Mouse (Mus musculus) right cerebral cortex, postnatal 36 days (tissue): ENCODE measurements around the gene Mdh2.

ENCODE experiments used
- DNase-seq, 2 experiments: peaks; one replicate each; pipeline ENCODE4 v3.0.0; 2022; ENCODE audit warnings: low spot score in 2 of 2, mixed read lengths in 1 of 2

Gene Mdh2

GRCm38 (mm10) chr5:135776546-135776945 is 1.7 kb upstream of the Mdh2 start:
- DNase-seq = no peak

GRCm38 (mm10) chr5:135777796-135778470 is 347 bp upstream of the Mdh2 start, which contains the start of gene Styxl1:
Styxl1 (minus strand) TSS chr5:135778385.
- peak in 1 of 2 experiments; percentile 16 for DNase-seq

GRCm38 (mm10) chr5:135780331-135780730 is 2.1 kb downstream of the Mdh2 start:
- no peak for DNase-seq

GRCm38 (mm10) chr5:135782901-135783300 is 4.6 kb downstream of the Mdh2 start:
- DNase-seq = no peak

GRCm38 (mm10) chr5:135793996-135794858 is 15.9 kb downstream of the Mdh2 start:
- peak; percentile 79 to 85 for DNase-seq

GRCm38 (mm10) chr5:135794859-135795181 is 16.5 kb downstream of the Mdh2 start:
- DNase-seq = no peak

GRCm38 (mm10) chr5:135799746-135800145 is 21.5 kb downstream of the Mdh2 start:
- no peak for DNase-seq

GRCm38 (mm10) chr5:135800927-135801326 is 22.6 kb downstream of the Mdh2 start:
- no peak for DNase-seq

GRCm38 (mm10) chr5:135802641-135803040 is 24.4 kb downstream of the Mdh2 start:
- DNase-seq = peak; percentile 32 to 53

- no peak for DNase-seq
Measured at GRCm38 (mm10) chr5:135803135-135803534, 24.9 kb downstream of the Mdh2 start.

GRCm38 (mm10) chr5:135803676-135804075 is 25.4 kb downstream of the Mdh2 start:
- DNase-seq = no peak

GRCm38 (mm10) chr5:135804735-135805134 is 26.5 kb downstream of the Mdh2 start:
- no peak for DNase-seq

- peak; percentile 82 to 87 for DNase-seq
Measured at GRCm38 (mm10) chr5:135806555-135807262, 28.4 kb downstream of the Mdh2 start, which contains the start of gene Srrm3. Srrm3 (plus strand) TSS chr5:135806890.

GRCm38 (mm10) chr5:135807263-135807637 is 29.0 kb downstream of the Mdh2 start:
- DNase-seq = no peak

GRCm38 (mm10) chr5:135812991-135813390 is 34.7 kb downstream of the Mdh2 start:
- peak; percentile 52 to 57 for DNase-seq

- DNase-seq = no peak
Measured at GRCm38 (mm10) chr5:135818491-135818890, 40.2 kb downstream of the Mdh2 start.

- DNase-seq = no peak
Measured at GRCm38 (mm10) chr5:135822316-135822944, 44.1 kb downstream of the Mdh2 start.

- DNase-seq = no peak
Measured at GRCm38 (mm10) chr5:135824517-135824916, 46.2 kb downstream of the Mdh2 start.

- no peak for DNase-seq
Measured at GRCm38 (mm10) chr5:135826225-135826624, 47.9 kb downstream of the Mdh2 start.

- no peak for DNase-seq
Measured at GRCm38 (mm10) chr5:135829381-135829780, 51.1 kb downstream of the Mdh2 start.

- DNase-seq = peak; percentile 50 to 80
Measured at GRCm38 (mm10) chr5:135832729-135833128, 54.4 kb downstream of the Mdh2 start.
